20 mouse cellular contexts compared by ENCODE assay signal in genomic region chr16:34254002-34254645, GRCm38 (mm10).
DNase-seq lines count a peak whose midpoint lies in the region; ATAC-seq and TF ChIP-seq lines count a peak whose summit lies in the region.
"Had no signal": no experiment of that assay in that cellular context is flagged by ENCODE, and none has a peak within 500 bp of the region (broad histone marks: within the 10 kb centered on the region; RNA-seq: fewer than 3 reads in every experiment).

No protein-coding gene starts in this region.

- TF ChIP-seq POLR2A in cerebellum, adult 2 months (IDR thresholded peaks at IDR 0.05; ENCODE audit: borderline replicate concordance, insufficient read depth, low read length): no peak

- TF ChIP-seq CTCF in left cerebral cortex, adult 2 months (IDR thresholded peaks at IDR 0.05): no peak
- no peak for TF ChIP-seq CTCF in cerebellum, adult 2 months (IDR thresholded peaks at IDR 0.05; ENCODE audit: borderline replicate concordance, insufficient read depth, low read depth, low read length)

- peaks cover 43% of the 10 kb centered on the region for H3K36me3 ChIP-seq in forebrain, embryonic 14.5 days (ENCODE audit: control insufficient read depth, insufficient read depth, low read length)
- no peaks in the 10 kb centered on the region; the same call in 1 of the 2 replicates for H3K36me3 ChIP-seq in forebrain, embryonic 11.5 days (ENCODE audit: control insufficient read depth, insufficient read depth, low read length)
- H3K36me3 ChIP-seq in forebrain, embryonic 15.5 days: peaks cover 29% of the 10 kb centered on the region
- H3K36me3 ChIP-seq in midbrain, embryonic 15.5 days (replicated peaks): peaks cover 6% of the 10 kb centered on the region; the same call in 1 of the 2 replicates
- H3K36me3 ChIP-seq: G1E had no signal

- intact Hi-C loops in left cerebral cortex, adult 2 months (cut with DNase I): no loop called here

- 62% methylated on average over 4 of the region's 4 CpGs for WGBS in forebrain, embryonic 14.5 days
- 80% methylated on average over 4 of the region's 4 CpGs for WGBS in forebrain, embryonic 11.5 days
- 55% methylated on average over 4 of the region's 4 CpGs for WGBS in forebrain, embryonic 15.5 days
- WGBS in midbrain, embryonic 15.5 days: 54% methylated on average over 4 of the region's 4 CpGs
- 86% methylated on average over 4 of the region's 4 CpGs for WGBS in cerebellum, adult 2 months

- peak overlapping the region; percentile 58; the same call in 1 of the 2 replicates for H3K27ac ChIP-seq in forebrain, embryonic 14.5 days (ENCODE audit: low read depth, low read length)
- H3K27ac ChIP-seq in forebrain, embryonic 11.5 days (ENCODE audit: low read depth, low read length): no peak overlapping the region
- H3K27ac ChIP-seq in left cerebral cortex, adult 2 months: peak overlapping the region; percentile 37
- H3K27ac ChIP-seq in forebrain, embryonic 15.5 days (replicated peaks): peak overlapping the region; percentile 5
- H3K27ac ChIP-seq in midbrain, embryonic 15.5 days: peak overlapping the region; percentile 71
- no peak overlapping the region for H3K27ac ChIP-seq in cerebellum, adult 2 months (ENCODE audit: insufficient read depth, low read length)
- H3K27ac ChIP-seq: embryonic facial prominence, embryonic 15.5 days; stomach, postnatal 0 days had no signal

- no peaks in the 10 kb centered on the region for H3K9me3 ChIP-seq in forebrain, embryonic 14.5 days (replicated peaks; ENCODE audit: control insufficient read depth, low read length)
- no peaks in the 10 kb centered on the region for H3K9me3 ChIP-seq in forebrain, embryonic 11.5 days (ENCODE audit: control insufficient read depth, low read length)
- H3K9me3 ChIP-seq in forebrain, embryonic 15.5 days: no peaks in the 10 kb centered on the region
- H3K9me3 ChIP-seq in midbrain, embryonic 15.5 days: no peaks in the 10 kb centered on the region
- H3K9me3 ChIP-seq: embryonic facial prominence, embryonic 15.5 days; G1E had no signal

- H3K4me2 ChIP-seq in forebrain, embryonic 14.5 days (ENCODE audit: low read length): no peak overlapping the region
- H3K4me2 ChIP-seq in forebrain, embryonic 11.5 days (ENCODE audit: low read depth, low read length, severe bottlenecking): no peak overlapping the region
- no peak overlapping the region for H3K4me2 ChIP-seq in forebrain, embryonic 15.5 days (replicated peaks)
- H3K4me2 ChIP-seq in midbrain, embryonic 15.5 days: no peak overlapping the region
- H3K4me2 ChIP-seq: embryonic facial prominence, embryonic 15.5 days had no signal

- peak; percentile 37 for DNase-seq in forebrain, embryonic 14.5 days (ENCODE audit: low spot score)
- no peak for DNase-seq in forebrain, embryonic 11.5 days (ENCODE audit: low spot score)
- no peak for DNase-seq in left cerebral cortex, adult 2 months (ENCODE audit: extremely low spot score in 1 of 2, low spot score in 2 of 2)
- DNase-seq in left cerebral cortex, adult 11 months (ENCODE audit: low spot score): no peak
- no peak for DNase-seq in right cerebral cortex, postnatal 36 days (ENCODE audit: low spot score in 2 of 2)
- no peak for DNase-seq in cerebellum, adult 2 months
- DNase-seq: adrenal gland, postnatal 10 days; gastrocnemius, postnatal 14 days; kidney, adult 2 months; kidney, postnatal 10 days; liver; right cerebral cortex, postnatal 4 days; thymus, postnatal 14 days had no signal

- H3K4me1 ChIP-seq in forebrain, embryonic 14.5 days (ENCODE audit: control insufficient read depth, insufficient read depth, low read length): peaks cover 8% of the 10 kb centered on the region
- H3K4me1 ChIP-seq in forebrain, embryonic 11.5 days (replicated peaks; ENCODE audit: control insufficient read depth, insufficient read depth, low read length): no peaks in the 10 kb centered on the region
- peaks cover 21% of the 10 kb centered on the region for H3K4me1 ChIP-seq in forebrain, embryonic 15.5 days
- peaks cover 35% of the 10 kb centered on the region for H3K4me1 ChIP-seq in midbrain, embryonic 15.5 days
- H3K4me1 ChIP-seq in cerebellum, adult 2 months (ENCODE audit: control insufficient read depth, insufficient read depth, low read length): no peaks in the 10 kb centered on the region; the same call in 1 of the 2 replicates
- H3K4me1 ChIP-seq: embryonic facial prominence, embryonic 15.5 days had no signal

- no peak overlapping the region for H3K4me3 ChIP-seq in forebrain, embryonic 14.5 days (ENCODE audit: low read depth, low read length)
- H3K4me3 ChIP-seq in forebrain, embryonic 11.5 days (ENCODE audit: low read depth, low read length): no peak overlapping the region
- H3K4me3 ChIP-seq in left cerebral cortex, adult 2 months: peak overlapping the region; percentile 1; the same call in 1 of the 2 replicates
- H3K4me3 ChIP-seq in forebrain, embryonic 15.5 days: no peak overlapping the region
- no peak overlapping the region for H3K4me3 ChIP-seq in midbrain, embryonic 15.5 days
- no peak overlapping the region for H3K4me3 ChIP-seq in cerebellum, adult 2 months (replicated peaks; ENCODE audit: insufficient read depth, low read depth, low read length)
- H3K4me3 ChIP-seq: embryonic facial prominence, embryonic 15.5 days had no signal

- ATAC-seq in forebrain, embryonic 14.5 days: peak; percentile 52
- ATAC-seq in forebrain, embryonic 11.5 days (replicated peaks; ENCODE audit: low FRiP score): no peak
- ATAC-seq in forebrain, embryonic 15.5 days (replicated peaks): no peak; the same call in 1 of the 2 replicates
- peak; percentile 82 for ATAC-seq in midbrain, embryonic 15.5 days (replicated peaks)
- ATAC-seq: activated CD4-positive, CD25-positive, alpha-beta regulatory T cell, adult 4 months; inflammation-experienced regulatory T-cells, adult 6 months had no signal

- no peaks in the 10 kb centered on the region for H3K27me3 ChIP-seq in forebrain, embryonic 14.5 days (replicated peaks; ENCODE audit: control insufficient read depth, insufficient read depth, low read length)
- no peaks in the 10 kb centered on the region for H3K27me3 ChIP-seq in forebrain, embryonic 11.5 days (ENCODE audit: control insufficient read depth, insufficient read depth, low read length)
- H3K27me3 ChIP-seq in forebrain, embryonic 15.5 days: no peaks in the 10 kb centered on the region
- no peaks in the 10 kb centered on the region for H3K27me3 ChIP-seq in midbrain, embryonic 15.5 days (replicated peaks)
- no peaks in the 10 kb centered on the region; the same call in 1 of the 2 replicates for H3K27me3 ChIP-seq in cerebellum, adult 2 months (ENCODE audit: control insufficient read depth, insufficient read depth, low read length)
- H3K27me3 ChIP-seq: embryonic facial prominence, embryonic 15.5 days had no signal

- no peak overlapping the region for H3K9ac ChIP-seq in forebrain, embryonic 14.5 days (ENCODE audit: low read length)
- H3K9ac ChIP-seq in forebrain, embryonic 11.5 days (ENCODE audit: low read length): no peak overlapping the region
- no peak overlapping the region for H3K9ac ChIP-seq in forebrain, embryonic 15.5 days (replicated peaks)
- H3K9ac ChIP-seq in midbrain, embryonic 15.5 days: no peak overlapping the region
- H3K9ac ChIP-seq: embryonic facial prominence, embryonic 15.5 days had no signal

Comparison
In these comparisons a context has a peak if more than half of its experiments do, and no peak if none do; other contexts are left out.
1. ATAC-seq: peak in forebrain, embryonic 14.5 days (single experiment) and midbrain, embryonic 15.5 days (single experiment); none in forebrain, embryonic 11.5 days (single experiment) and forebrain, embryonic 15.5 days (single experiment).
2. H3K27ac ChIP-seq: peak in forebrain, embryonic 14.5 days (single experiment), left cerebral cortex, adult 2 months (single experiment), forebrain, embryonic 15.5 days (single experiment) and midbrain, embryonic 15.5 days (single experiment); none in forebrain, embryonic 11.5 days (single experiment) and cerebellum, adult 2 months (single experiment).